Mouse (Mus musculus): ENCODE results near the gene Lclat1. TPM values are rescaled to one million over a fixed set of nuclear protein-coding genes. Genes with fewer than 3 reads are reported as not detected.

The Lclat1 gene
- total RNA-seq, 2 experiments from 2014 or later, result 34.5 to 35.1 TPM

GRCm38 (mm10) chr17:73195074-73195723 is 87.4 kb downstream of the Lclat1 start:
- DNase-seq (ENCODE audit: low spot score in 2 of 2), result no peak

GRCm38 (mm10) chr17:73196139-73196538 is 88.4 kb downstream of the Lclat1 start:
- no peak for DNase-seq (ENCODE audit: low spot score in 2 of 2)

GRCm38 (mm10) chr17:73197724-73198123 is 89.9 kb downstream of the Lclat1 start:
- no peak for DNase-seq (ENCODE audit: low spot score in 2 of 2)

GRCm38 (mm10) chr17:73199387-73199786 is 91.6 kb downstream of the Lclat1 start:
- no peak for DNase-seq (ENCODE audit: low spot score in 2 of 2)

- no peak for DNase-seq (ENCODE audit: low spot score in 2 of 2)
Measured at GRCm38 (mm10) chr17:73200380-73200779, 92.6 kb downstream of the Lclat1 start.

- no peak for DNase-seq (ENCODE audit: low spot score in 2 of 2)
Measured at GRCm38 (mm10) chr17:73203642-73204332, 96.0 kb downstream of the Lclat1 start.

- no peak for DNase-seq (ENCODE audit: low spot score in 2 of 2)
Measured at GRCm38 (mm10) chr17:73210960-73211531, 103.3 kb downstream of the Lclat1 start.

GRCm38 (mm10) chr17:73212754-73213153 is 105.0 kb downstream of the Lclat1 start:
- no peak for DNase-seq (ENCODE audit: low spot score in 2 of 2)

- no peak for DNase-seq (ENCODE audit: low spot score in 2 of 2)
Measured at GRCm38 (mm10) chr17:73213187-73213586, 105.4 kb downstream of the Lclat1 start.

- no peak for DNase-seq (ENCODE audit: low spot score in 2 of 2)
Measured at GRCm38 (mm10) chr17:73213677-73214076, 105.9 kb downstream of the Lclat1 start.

- DNase-seq (ENCODE audit: low spot score in 2 of 2), result no peak
Measured at GRCm38 (mm10) chr17:73217274-73217673, 109.5 kb downstream of the Lclat1 start.

GRCm38 (mm10) chr17:73220746-73221145 is 113.0 kb downstream of the Lclat1 start:
- DNase-seq (ENCODE audit: low spot score in 2 of 2), result no peak

- no peak for DNase-seq (ENCODE audit: low spot score in 2 of 2)
Measured at GRCm38 (mm10) chr17:73222077-73222476, 114.3 kb downstream of the Lclat1 start.

- DNase-seq (ENCODE audit: low spot score in 2 of 2), result no peak
Measured at GRCm38 (mm10) chr17:73225442-73225841, 117.7 kb downstream of the Lclat1 start.

GRCm38 (mm10) chr17:73225996-73226395 is 118.2 kb downstream of the Lclat1 start:
- no peak for DNase-seq (ENCODE audit: low spot score in 2 of 2)

GRCm38 (mm10) chr17:73226595-73226994 is 118.8 kb downstream of the Lclat1 start:
- DNase-seq (ENCODE audit: low spot score in 2 of 2), result no peak

- no peak for DNase-seq (ENCODE audit: low spot score in 2 of 2)
Measured at GRCm38 (mm10) chr17:73227361-73227760, 119.6 kb downstream of the Lclat1 start.

GRCm38 (mm10) chr17:73229445-73230155 is 121.8 kb downstream of the Lclat1 start:
- no peak for DNase-seq (ENCODE audit: low spot score in 2 of 2)

- DNase-seq (ENCODE audit: low spot score in 2 of 2), result no peak
Measured at GRCm38 (mm10) chr17:73230340-73230989, 122.7 kb downstream of the Lclat1 start.

- DNase-seq (ENCODE audit: low spot score in 2 of 2), result no peak
Measured at GRCm38 (mm10) chr17:73231337-73231736, 123.6 kb downstream of the Lclat1 start.

GRCm38 (mm10) chr17:73232593-73232992 is 124.8 kb downstream of the Lclat1 start:
- no peak for DNase-seq (ENCODE audit: low spot score in 2 of 2)
